ENCODE assay signal across 8 mouse cellular contexts in genomic region chr9:121443696-121444366, GRCm38 (mm10). TPM values are rescaled to one million over a fixed set of nuclear protein-coding genes. Genes with fewer than 3 reads are reported as not detected.
DNase-seq lines count a peak whose midpoint lies in the region; ATAC-seq lines count a peak whose summit lies in the region.
"Had no signal": no experiment of that assay in that cellular context is flagged by ENCODE, and none has a peak within 500 bp of the region (broad histone marks: within the 10 kb centered on the region; RNA-seq: fewer than 3 reads in every experiment).

No protein-coding gene starts in this region.

- H3K27ac ChIP-seq in neural tube, embryonic 13.5 days (replicated peaks): no peak overlapping the region
- H3K27ac ChIP-seq in neural tube, embryonic 15.5 days (replicated peaks): no peak overlapping the region
- no peak overlapping the region for H3K27ac ChIP-seq in embryonic facial prominence, embryonic 10.5 days (replicated peaks)
- H3K27ac ChIP-seq in liver, embryonic 11.5 days (ENCODE audit: low read depth, low read length): no peak overlapping the region

- intact Hi-C loops in gastrocnemius, postnatal 36 days (cut with DNase I): no loop called here

- no peaks in the 10 kb centered on the region for H3K9me3 ChIP-seq in neural tube, embryonic 13.5 days
- no peaks in the 10 kb centered on the region for H3K9me3 ChIP-seq in neural tube, embryonic 15.5 days (replicated peaks)
- no peaks in the 10 kb centered on the region for H3K9me3 ChIP-seq in embryonic facial prominence, embryonic 10.5 days
- H3K9me3 ChIP-seq in liver, embryonic 11.5 days (ENCODE audit: control insufficient read depth, low read length): no peaks in the 10 kb centered on the region

- H3K9ac ChIP-seq in neural tube, embryonic 13.5 days: no peak overlapping the region
- H3K9ac ChIP-seq in neural tube, embryonic 15.5 days (replicated peaks): no peak overlapping the region
- no peak overlapping the region for H3K9ac ChIP-seq in liver, embryonic 11.5 days (ENCODE audit: low read depth, low read length)

- peak; percentile 24; the same call in 1 of the 2 replicates for ATAC-seq in neural tube, embryonic 13.5 days (ENCODE audit: low read depth)
- no peak for ATAC-seq in neural tube, embryonic 15.5 days (ENCODE audit: low FRiP score)
- 0 out of 2 replicates have a peak, but pooled peaks have one; percentile 35 for ATAC-seq in liver, embryonic 11.5 days (replicated peaks; ENCODE audit: low FRiP score)

- no peaks in the 10 kb centered on the region for H3K4me1 ChIP-seq in neural tube, embryonic 13.5 days (replicated peaks)
- H3K4me1 ChIP-seq in neural tube, embryonic 15.5 days: no peaks in the 10 kb centered on the region
- peaks cover 5% of the 10 kb centered on the region for H3K4me1 ChIP-seq in embryonic facial prominence, embryonic 10.5 days
- peaks cover 7% of the 10 kb centered on the region for H3K4me1 ChIP-seq in liver, embryonic 11.5 days (replicated peaks; ENCODE audit: control insufficient read depth, insufficient read depth, low read length)

- H3K36me3 ChIP-seq in neural tube, embryonic 13.5 days: peaks cover 83% of the 10 kb centered on the region
- H3K36me3 ChIP-seq in neural tube, embryonic 15.5 days: peaks cover 69% of the 10 kb centered on the region
- H3K36me3 ChIP-seq in embryonic facial prominence, embryonic 10.5 days (replicated peaks): peaks cover 67% of the 10 kb centered on the region
- peaks cover 12% of the 10 kb centered on the region; the same call in 1 of the 2 replicates for H3K36me3 ChIP-seq in liver, embryonic 11.5 days (ENCODE audit: control insufficient read depth, insufficient read depth, low read length)

- DNase-seq in embryonic facial prominence, embryonic 10.5 days (ENCODE audit: low spot score): peak; percentile 45
- DNase-seq in liver, embryonic 11.5 days (ENCODE audit: low spot score): no peak
- DNase-seq in yolk sac, embryonic 10.5 days (ENCODE audit: low spot score): peak; percentile 34
- DNase-seq in gastrocnemius, postnatal 36 days: no peak
- DNase-seq in gastrocnemius, postnatal 25 days: no peak
- DNase-seq: heart, postnatal 10 days had no signal

- no peaks in the 10 kb centered on the region for H3K27me3 ChIP-seq in neural tube, embryonic 13.5 days
- no peaks in the 10 kb centered on the region for H3K27me3 ChIP-seq in neural tube, embryonic 15.5 days (replicated peaks)
- H3K27me3 ChIP-seq in embryonic facial prominence, embryonic 10.5 days (replicated peaks; ENCODE audit: low read depth, poor library complexity, severe bottlenecking): no peaks in the 10 kb centered on the region
- H3K27me3 ChIP-seq in liver, embryonic 11.5 days (replicated peaks; ENCODE audit: control insufficient read depth, insufficient read depth, low read length): no peaks in the 10 kb centered on the region

- no peak overlapping the region for H3K4me2 ChIP-seq in neural tube, embryonic 13.5 days
- H3K4me2 ChIP-seq in neural tube, embryonic 15.5 days: no peak overlapping the region
- no peak overlapping the region for H3K4me2 ChIP-seq in liver, embryonic 11.5 days

- H3K4me3 ChIP-seq in neural tube, embryonic 13.5 days: no peak overlapping the region
- no peak overlapping the region for H3K4me3 ChIP-seq in neural tube, embryonic 15.5 days (replicated peaks)
- no peak overlapping the region for H3K4me3 ChIP-seq in embryonic facial prominence, embryonic 10.5 days
- H3K4me3 ChIP-seq in liver, embryonic 11.5 days (ENCODE audit: low read depth, low read length): no peak overlapping the region

- 71% methylated on average over 31 of the region's 31 CpGs for WGBS in neural tube, embryonic 13.5 days
- 72% methylated on average over 31 of the region's 31 CpGs for WGBS in neural tube, embryonic 15.5 days
- WGBS in embryonic facial prominence, embryonic 10.5 days: 72% methylated on average over 31 of the region's 31 CpGs
- 77% methylated on average over 31 of the region's 31 CpGs for WGBS in liver, embryonic 11.5 days

RNA-seq across cellular contexts. Expression of gene Cck, which starts 51.7 kb away (rescaled TPM):
- 7.9 and 11.2 TPM in 2 replicates for polyA plus RNA-seq in neural tube, embryonic 13.5 days (2015; fragmentation: Nextera tagmentation; extraction: Ambion mirVana)
- 102 and 127 TPM in 2 replicates for polyA plus RNA-seq in neural tube, embryonic 15.5 days (2015; fragmentation: Nextera tagmentation; extraction: Ambion mirVana)
- 0.91 and 0.99 TPM in 2 replicates for polyA plus RNA-seq in embryonic facial prominence, embryonic 10.5 days (2016; fragmentation: Nextera tagmentation; extraction: Ambion mirVana)
- polyA plus RNA-seq in liver, embryonic 11.5 days (2014; fragmentation: Nextera tagmentation; extraction: Ambion mirVana): 2.3 and 3.1 TPM in 2 replicates
- total RNA-seq in gastrocnemius, postnatal 36 days (2021): 1 to 10 TPM in 1 of 2 experiments, under 1 TPM in 1; 0.43 to 1.2 TPM
- 1 to 10 TPM; 1.2 to 1.4 TPM for total RNA-seq in gastrocnemius, postnatal 25 days (2021)

Comparison
In these comparisons a context has a peak if more than half of its experiments do, and no peak if none do; other contexts are left out.
1. DNase-seq: peak in embryonic facial prominence, embryonic 10.5 days (single experiment) and yolk sac, embryonic 10.5 days (single experiment); none in liver, embryonic 11.5 days (single experiment), gastrocnemius, postnatal 36 days (0 of 2) and gastrocnemius, postnatal 25 days (single experiment).